Mouse (Mus musculus): ENCODE results near the gene Slc29a4. TPM values are rescaled to one million over a fixed set of nuclear protein-coding genes. Genes with fewer than 3 reads are reported as not detected.

Gene Slc29a4
- total and polyA plus RNA-seq, 2 experiments from 2014 or later = 0.08 to 0.48 TPM

DNA sequence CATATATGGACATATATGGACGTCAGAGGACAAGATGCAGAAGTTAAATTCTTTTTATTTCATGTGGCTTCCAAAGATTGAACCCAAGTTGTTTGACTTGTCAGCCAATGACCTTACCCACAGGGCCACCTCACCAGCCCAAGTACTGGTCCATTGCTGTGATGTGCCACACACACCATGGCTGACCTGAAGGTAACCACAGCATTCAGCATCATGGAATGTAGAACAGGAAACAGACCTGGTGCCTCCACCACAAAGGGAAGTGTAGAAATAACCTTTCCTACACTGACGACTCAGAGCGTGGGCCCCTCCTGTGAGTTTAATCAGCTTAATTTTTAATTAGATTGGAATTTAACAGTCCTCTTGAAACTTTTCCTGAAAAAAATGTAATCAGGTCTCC is 2.0 kb upstream of the Slc29a4 start:
- Histone ChIP-seq H3K9ac (replicated peaks; ENCODE audit: low read depth, low read length) (no peak overlapping the region), H3K27ac (ENCODE audit: low read depth) (no peak overlapping the region), H3K4me2 (ENCODE audit: low read depth, low read length) (no peak overlapping the region), H3K4me1 (ENCODE audit: control insufficient read depth, insufficient read depth) (no peaks in the 10 kb centered on the region), H3K9me3 (replicated peaks; ENCODE audit: control insufficient read depth, low read length) (no peaks in the 10 kb centered on the region), H3K27me3 (ENCODE audit: control insufficient read depth, insufficient read depth, low read length) (0 out of 2 replicates have a peak, but pooled peaks cover 5% of the 10 kb centered on the region), H3K4me3 (ENCODE audit: low read depth, low read length) (no peak overlapping the region), H3K36me3 (replicated peaks; ENCODE audit: control insufficient read depth, insufficient read depth, low read length) (no peaks in the 10 kb centered on the region)
- no peak for ATAC-seq (ENCODE audit: insufficient read depth, low read depth)
- WGBS = 66% methylated on average over 3 of the region's 3 CpGs
- TF ChIP-seq CTCF (IDR thresholded peaks at IDR 0.05; ENCODE audit: low read depth) = no peak
- TF ChIP-seq EP300 (IDR thresholded peaks at IDR 0.05; ENCODE audit: low read depth) = no peak
- no peak for DNase-seq (ENCODE audit: low spot score)

DNA sequence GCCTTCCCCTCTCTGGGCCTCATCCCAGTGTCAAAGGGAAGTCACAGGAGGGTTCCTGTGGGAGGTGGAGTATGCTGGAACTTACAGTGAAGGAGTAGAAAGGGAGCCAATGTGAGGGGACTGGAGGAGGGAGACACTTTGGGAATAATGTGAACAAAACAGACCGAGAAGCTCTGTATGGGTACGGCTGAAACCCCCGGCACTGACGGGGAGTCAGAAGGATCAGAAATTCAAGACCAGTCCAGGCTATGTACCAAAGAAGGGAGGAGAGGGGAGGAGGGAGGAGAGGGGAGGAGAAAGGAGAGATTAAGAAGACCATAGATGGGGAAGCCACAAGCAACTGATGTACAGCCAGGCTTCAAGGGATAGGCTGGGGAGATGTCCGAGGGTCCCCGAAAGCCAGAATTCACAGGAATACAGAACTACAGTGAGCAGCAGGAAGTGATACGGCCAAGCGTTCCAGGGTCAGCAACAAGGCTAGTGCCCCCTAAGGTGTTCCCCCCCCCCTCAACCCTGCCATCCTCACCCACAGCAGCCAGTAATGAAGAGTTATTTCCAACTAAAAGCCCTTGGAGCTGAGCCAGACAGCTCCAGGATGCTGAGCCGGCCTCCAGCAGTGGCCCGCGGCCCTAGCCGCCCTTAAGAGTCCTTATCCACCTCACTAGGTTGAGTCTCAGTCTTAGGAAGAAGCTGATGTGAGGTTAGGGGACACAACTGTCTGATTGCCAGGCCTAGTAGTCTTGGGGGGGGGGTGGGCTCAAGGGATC is 842 bp downstream of the Slc29a4 start:
- Histone ChIP-seq H3K27me3 (ENCODE audit: control insufficient read depth, insufficient read depth, low read length) (0 out of 2 replicates have a peak, but pooled peaks cover 17% of the 10 kb centered on the region), H3K4me1 (ENCODE audit: control insufficient read depth, insufficient read depth) (no peaks in the 10 kb centered on the region), H3K9me3 (replicated peaks; ENCODE audit: control insufficient read depth, low read length) (no peaks in the 10 kb centered on the region), H3K36me3 (replicated peaks; ENCODE audit: control insufficient read depth, insufficient read depth, low read length) (no peaks in the 10 kb centered on the region), H3K4me3 (ENCODE audit: low read depth, low read length) (no peak overlapping the region), H3K27ac (ENCODE audit: low read depth) (no peak overlapping the region), H3K4me2 (ENCODE audit: low read depth, low read length) (no peak overlapping the region), H3K9ac (replicated peaks; ENCODE audit: low read depth, low read length) (no peak overlapping the region)
- no peak for ATAC-seq (ENCODE audit: insufficient read depth, low read depth)
- no peak for DNase-seq (ENCODE audit: low spot score)
- WGBS = 57% methylated on average over 12 of the region's 12 CpGs
- TF ChIP-seq CTCF (IDR thresholded peaks at IDR 0.05; ENCODE audit: low read depth) (no peak), EP300 (IDR thresholded peaks at IDR 0.05; ENCODE audit: low read depth) (no peak)

DNA sequence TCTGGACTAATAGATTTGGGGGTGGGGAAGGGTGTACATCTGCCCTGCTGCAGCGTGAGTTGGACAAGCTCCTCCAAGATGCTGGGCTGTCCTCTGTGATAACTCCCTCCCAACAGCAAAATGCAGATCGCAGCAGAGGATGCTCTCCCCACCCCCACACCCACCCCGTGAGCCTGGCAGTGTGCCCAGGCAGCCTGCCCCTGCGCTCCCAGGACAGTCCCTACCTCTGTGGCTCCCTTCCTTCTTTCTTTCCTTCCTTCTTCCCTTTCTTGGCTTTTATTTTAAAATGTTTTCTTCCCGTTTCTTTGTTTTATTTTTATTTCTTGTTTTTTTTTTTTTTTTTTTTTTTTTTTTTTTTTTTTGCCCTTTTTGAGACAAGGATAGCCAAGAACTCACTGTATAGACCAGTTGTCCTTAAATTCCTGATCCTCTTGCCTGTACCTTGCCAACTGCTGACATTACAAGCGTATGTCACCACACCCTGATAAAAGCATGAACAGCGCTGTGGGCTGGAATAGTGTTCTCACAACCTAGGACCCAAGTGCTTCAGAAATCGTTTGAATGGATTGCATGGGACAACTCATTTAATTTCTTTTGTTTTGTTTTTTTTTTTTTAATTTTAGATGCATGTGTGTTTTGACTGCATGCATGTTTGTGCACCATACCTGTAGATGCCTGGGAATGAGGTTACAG is 1.6 kb downstream of the Slc29a4 start:
- Histone ChIP-seq H3K27me3 (ENCODE audit: control insufficient read depth, insufficient read depth, low read length) (0 out of 2 replicates have a peak, but pooled peaks cover 17% of the 10 kb centered on the region), H3K4me1 (ENCODE audit: control insufficient read depth, insufficient read depth) (no peaks in the 10 kb centered on the region), H3K27ac (ENCODE audit: low read depth) (no peak overlapping the region), H3K9me3 (replicated peaks; ENCODE audit: control insufficient read depth, low read length) (no peaks in the 10 kb centered on the region), H3K4me2 (ENCODE audit: low read depth, low read length) (no peak overlapping the region), H3K36me3 (replicated peaks; ENCODE audit: control insufficient read depth, insufficient read depth, low read length) (no peaks in the 10 kb centered on the region), H3K4me3 (ENCODE audit: low read depth, low read length) (no peak overlapping the region), H3K9ac (replicated peaks; ENCODE audit: low read depth, low read length) (no peak overlapping the region)
- 36% methylated on average over 8 of the region's 8 CpGs for WGBS
- ATAC-seq (ENCODE audit: insufficient read depth, low read depth) = no peak
- no peak for DNase-seq (ENCODE audit: low spot score)
- TF ChIP-seq CTCF (IDR thresholded peaks at IDR 0.05; ENCODE audit: low read depth) = no peak
- no peak for TF ChIP-seq EP300 (IDR thresholded peaks at IDR 0.05; ENCODE audit: low read depth)

DNA sequence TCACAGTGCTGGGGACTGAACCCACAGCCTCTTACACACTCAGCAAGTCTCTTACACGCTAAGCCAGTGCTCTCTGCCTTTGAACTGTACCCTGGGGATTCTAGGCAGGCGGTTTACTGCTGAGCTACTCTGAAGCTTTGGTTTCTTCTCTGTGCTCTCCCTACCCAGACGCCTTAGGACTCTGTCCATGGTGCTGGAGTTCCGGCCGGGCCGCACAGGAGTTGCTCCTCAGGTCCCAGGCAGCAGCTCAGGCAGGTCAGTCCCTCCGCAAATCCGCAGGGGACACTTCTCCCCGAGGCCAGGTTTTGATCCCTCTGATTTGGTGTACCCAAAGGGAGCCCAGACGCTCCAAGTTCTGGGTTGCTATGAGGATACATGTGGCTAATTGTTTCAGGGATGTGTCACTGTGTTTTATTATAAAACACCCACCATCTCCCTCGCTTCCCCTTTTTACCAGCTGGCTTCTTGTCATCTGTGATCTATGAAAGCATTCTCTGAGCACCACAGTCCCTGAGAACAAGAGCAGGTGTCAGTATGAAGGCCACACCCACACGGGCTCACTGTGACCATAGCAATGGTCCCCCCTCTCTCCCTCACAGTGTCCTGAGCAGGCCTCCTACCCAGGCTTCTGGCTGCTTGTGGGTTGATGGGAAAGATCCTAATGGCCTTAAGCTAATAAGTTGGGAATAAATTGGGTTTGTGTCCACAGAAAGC is 2.5 kb downstream of the Slc29a4 start:
- 9% methylated on average over 12 of the region's 12 CpGs for WGBS
- H3K36me3 ChIP-seq (replicated peaks; ENCODE audit: control insufficient read depth, insufficient read depth, low read length) = no peaks in the 10 kb centered on the region
- H3K4me1 ChIP-seq (ENCODE audit: control insufficient read depth, insufficient read depth) = no peaks in the 10 kb centered on the region
- TF ChIP-seq CTCF (IDR thresholded peaks at IDR 0.05; ENCODE audit: low read depth) (no peak), EP300 (IDR thresholded peaks at IDR 0.05; ENCODE audit: low read depth) (no peak)
- ATAC-seq (ENCODE audit: insufficient read depth, low read depth) (no peak), DNase-seq (ENCODE audit: low spot score) (no peak)
- no peaks in the 10 kb centered on the region for H3K9me3 ChIP-seq (replicated peaks; ENCODE audit: control insufficient read depth, low read length)
- H3K27me3 ChIP-seq (ENCODE audit: control insufficient read depth, insufficient read depth, low read length) = 0 out of 2 replicates have a peak, but pooled peaks cover 19% of the 10 kb centered on the region
- H3K4me2 ChIP-seq (ENCODE audit: low read depth, low read length) = no peak overlapping the region
- no peak overlapping the region for H3K4me3 ChIP-seq (ENCODE audit: low read depth, low read length)
- H3K27ac ChIP-seq (ENCODE audit: low read depth) = no peak overlapping the region
- no peak overlapping the region for H3K9ac ChIP-seq (replicated peaks; ENCODE audit: low read depth, low read length)

DNA sequence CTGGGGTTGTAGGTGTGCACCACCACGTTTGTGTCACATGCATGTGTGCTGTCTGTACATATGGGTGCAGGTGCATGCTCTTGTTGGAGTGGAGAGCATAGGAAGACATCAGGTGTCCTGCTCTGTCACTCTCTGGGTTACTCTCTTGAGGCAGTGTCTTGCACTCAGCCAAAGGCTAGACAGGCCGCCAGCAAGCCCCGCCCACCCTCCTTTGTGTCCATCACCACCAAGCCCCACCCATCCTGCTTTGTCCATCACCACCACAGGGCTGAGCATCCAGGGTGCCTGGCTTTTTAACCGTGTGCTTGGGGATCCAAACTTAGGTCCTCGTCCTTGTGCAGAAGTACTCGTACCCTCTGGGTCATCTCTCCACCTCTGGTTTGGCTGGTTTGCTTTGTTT is 3.9 kb downstream of the Slc29a4 start:
- H3K27me3 ChIP-seq (ENCODE audit: control insufficient read depth, insufficient read depth, low read length) = peaks cover 34% of the 10 kb centered on the region
- WGBS = 25% methylated on average over 6 of the region's 6 CpGs

More for the DNA sequence above, 3.9 kb downstream of the Slc29a4 start:
- TF ChIP-seq EP300 (IDR thresholded peaks at IDR 0.05; ENCODE audit: low read depth) (no peak), CTCF (IDR thresholded peaks at IDR 0.05; ENCODE audit: low read depth) (no peak)
- Histone ChIP-seq H3K4me3 (ENCODE audit: low read depth, low read length) (no peak overlapping the region), H3K9ac (replicated peaks; ENCODE audit: low read depth, low read length) (no peak overlapping the region), H3K9me3 (replicated peaks; ENCODE audit: control insufficient read depth, low read length) (no peaks in the 10 kb centered on the region), H3K27ac (ENCODE audit: low read depth) (no peak overlapping the region), H3K36me3 (replicated peaks; ENCODE audit: control insufficient read depth, insufficient read depth, low read length) (no peaks in the 10 kb centered on the region), H3K4me1 (ENCODE audit: control insufficient read depth, insufficient read depth) (no peaks in the 10 kb centered on the region), H3K4me2 (ENCODE audit: low read depth, low read length) (no peak overlapping the region)
- DNase-seq (ENCODE audit: low spot score) = no peak
- ATAC-seq (ENCODE audit: insufficient read depth, low read depth) = no peak

Data from heart, postnatal 0 days (tissue).